Mouse (Mus musculus) testis, postnatal 14 days (tissue): Measurements from ENCODE around the gene 2210017I01Rik.

Experiments used
- DNase-seq: peaks from one replicate; pipeline ENCODE4 v3.0.0; 2021; ENCODE audit warnings: low spot score

Gene 2210017I01Rik

DNA sequence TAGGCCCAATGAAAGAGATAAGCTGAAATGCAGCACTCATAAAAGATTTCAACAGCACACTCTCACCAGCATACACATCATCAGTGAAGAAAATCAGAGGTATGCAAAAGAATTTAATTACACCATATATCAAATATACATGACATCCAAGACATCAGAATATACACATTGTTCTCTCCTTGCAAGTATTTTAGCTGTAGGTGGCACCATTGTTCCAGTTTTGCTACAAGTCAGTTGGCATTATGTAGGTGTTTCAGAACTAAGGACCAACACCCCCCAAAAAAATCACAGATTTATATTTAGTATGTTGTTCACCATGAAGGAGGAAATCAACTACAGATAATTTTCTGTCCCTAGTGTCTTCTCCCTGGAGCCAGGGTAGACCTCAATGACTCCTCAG, 41.9 kb downstream of the 2210017I01Rik start:
- no peak for DNase-seq
